Comparison of ENCODE assay signal across 29 mouse cellular contexts in the genomic region with DNA sequence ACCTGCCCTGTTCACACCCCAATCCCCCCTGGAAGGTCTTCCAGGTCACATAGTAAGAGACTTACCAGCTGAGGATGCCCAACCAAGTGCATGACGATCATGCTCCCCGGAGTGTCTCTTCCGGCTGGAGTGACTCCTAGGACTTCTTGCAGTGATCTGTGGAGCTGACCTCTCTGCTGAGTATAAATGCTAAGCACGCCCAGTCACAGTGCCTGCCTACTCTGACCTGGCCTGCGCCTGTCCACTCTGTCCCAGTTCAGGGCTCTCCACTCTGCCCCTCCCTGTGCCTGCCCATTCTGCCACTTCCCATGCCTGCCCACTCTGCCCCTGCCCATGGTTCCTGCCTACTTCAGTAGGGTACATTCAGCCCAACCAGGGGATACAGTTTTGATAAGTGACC. TPM values are rescaled to one million over a fixed set of nuclear protein-coding genes. Genes with fewer than 3 reads are reported as not detected.
"Had no signal": no experiment of that assay in that cellular context is flagged by ENCODE, and none has a peak within 500 bp of the region (broad histone marks: within the 10 kb centered on the region; RNA-seq: fewer than 3 reads in every experiment).

A gene (minus strand): TSS at position 101 of the 400 bp plus-strand sequence.

RNA-seq across cellular contexts. Expression of the gene that starts here (rescaled TPM):
- polyA plus RNA-seq: limb, embryonic 10.5 days; limb, embryonic 11.5 days; limb, embryonic 12.5 days; limb, embryonic 13.5 days; limb, embryonic 14.5 days; limb, embryonic 15.5 days; liver, adult 2 months; liver, embryonic 11.5 days; liver, embryonic 12.5 days; liver, embryonic 13.5 days; liver, embryonic 14.5 days; liver, embryonic 15.5 days; liver, embryonic 16.5 days; liver, postnatal 0 days; lung, adult 2 months; lung, embryonic 14.5 days; lung, embryonic 16.5 days; lung, postnatal 0 days; macrophage; midbrain, embryonic 10.5 days; midbrain, embryonic 11.5 days; midbrain, embryonic 12.5 days; midbrain, embryonic 13.5 days; midbrain, embryonic 14.5 days; midbrain, embryonic 15.5 days; midbrain, embryonic 16.5 days; midbrain, postnatal 0 days; myocyte; neural tube, embryonic 11.5 days had no signal
